Mouse (Mus musculus): ENCODE data around the gene Nkd2. TPM values are rescaled to one million over a fixed set of nuclear protein-coding genes. Genes with fewer than 3 reads are reported as not detected.

Nkd2 gene
- polyA plus RNA-seq (2015; fragmentation: Nextera tagmentation; extraction: Ambion mirVana), result 3.4 and 3.9 TPM in 2 replicates

DNA sequence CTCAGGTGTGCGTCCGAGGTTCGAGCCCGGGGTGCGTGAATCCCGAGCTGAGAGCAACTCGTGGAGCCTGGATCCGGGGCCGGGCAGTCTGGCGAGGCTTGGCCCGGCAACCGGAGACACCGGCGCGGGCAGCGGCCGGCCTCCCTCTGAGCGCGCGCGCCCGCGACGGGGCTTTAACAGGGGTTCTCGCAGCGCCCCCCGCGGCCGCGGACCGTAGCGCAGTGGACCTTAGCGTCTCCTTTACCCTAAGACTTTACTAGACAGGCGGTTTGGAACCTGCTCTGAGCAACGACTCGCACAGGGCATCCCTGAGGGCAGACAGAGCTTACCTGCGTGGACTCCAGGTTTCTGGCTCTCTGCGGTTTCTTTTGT, at the start of gene Nkd2:
Gene Nkd2, minus strand, starts transcription at position 167 of the 372 bp plus-strand sequence.
- H3K4me1 ChIP-seq, result peaks cover 12% of the 10 kb centered on the region
- under 1% methylated on average over 38 of the region's 38 CpGs for WGBS
- H3K9ac ChIP-seq, result peak within 1 kb of the TSS; percentile 83
- no peaks in the 10 kb centered on the region for H3K36me3 ChIP-seq
- H3K27me3 ChIP-seq (replicated peaks), result peaks cover 57% of the 10 kb centered on the region
- peak within 1 kb of the TSS; percentile 72 for H3K4me3 ChIP-seq
- H3K4me2 ChIP-seq, result peak within 1 kb of the TSS; percentile 86
- H3K9me3 ChIP-seq, result no peaks in the 10 kb centered on the region
- no peak within 1 kb of the TSS for H3K27ac ChIP-seq (replicated peaks)
- peak; percentile 34; the same call in 1 of the 2 replicates for ATAC-seq (ENCODE audit: extremely low read depth, insufficient number of reproducible peaks, low FRiP score, low TSS enrichment)

DNA sequence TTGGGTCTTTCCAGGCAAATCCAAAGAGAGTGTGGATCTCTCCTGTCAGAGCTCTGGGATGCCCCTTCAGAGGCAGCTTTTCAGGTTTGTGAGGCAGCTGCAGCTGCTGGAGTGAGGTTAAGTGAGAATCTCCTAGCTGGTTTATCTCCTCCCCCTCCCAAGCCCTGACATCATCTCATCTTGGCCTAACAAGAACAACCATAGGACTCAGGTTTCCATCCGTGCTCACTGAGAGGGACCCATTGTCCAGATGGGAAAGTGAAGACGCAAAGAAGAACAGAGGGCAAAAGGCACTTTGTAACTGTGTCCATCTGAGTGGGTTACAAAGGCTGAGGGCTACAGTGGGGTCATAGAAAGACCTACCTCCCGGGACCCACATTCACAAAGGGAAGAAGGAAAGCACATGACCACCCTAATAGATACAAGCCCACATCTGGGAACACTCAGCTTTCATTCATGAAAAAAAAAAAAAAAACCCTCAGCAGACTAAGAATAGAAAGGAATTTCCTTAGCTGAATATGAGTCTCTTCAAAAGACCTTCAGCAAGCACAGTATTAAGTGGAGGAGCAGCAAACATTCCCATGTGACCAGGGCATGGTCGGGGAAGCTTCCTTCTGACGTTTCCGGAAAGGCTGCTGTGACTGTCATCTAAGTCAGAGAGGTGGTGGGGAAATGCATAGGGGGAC, 45.2 kb upstream of the Nkd2 start:
- Histone ChIP-seq H3K4me2 (no peak overlapping the region), H3K9ac (no peak overlapping the region), H3K36me3 (no peaks in the 10 kb centered on the region), H3K9me3 (no peaks in the 10 kb centered on the region), H3K4me3 (no peak overlapping the region), H3K4me1 (peaks cover 21% of the 10 kb centered on the region), H3K27ac (replicated peaks) (peak overlapping the region; percentile 50; the same call in 1 of the 2 replicates), H3K27me3 (replicated peaks) (no peaks in the 10 kb centered on the region)
- WGBS, result 26% methylated on average over 6 of the region's 6 CpGs
- ATAC-seq (ENCODE audit: extremely low read depth, insufficient number of reproducible peaks, low FRiP score, low TSS enrichment), result no peak

DNA sequence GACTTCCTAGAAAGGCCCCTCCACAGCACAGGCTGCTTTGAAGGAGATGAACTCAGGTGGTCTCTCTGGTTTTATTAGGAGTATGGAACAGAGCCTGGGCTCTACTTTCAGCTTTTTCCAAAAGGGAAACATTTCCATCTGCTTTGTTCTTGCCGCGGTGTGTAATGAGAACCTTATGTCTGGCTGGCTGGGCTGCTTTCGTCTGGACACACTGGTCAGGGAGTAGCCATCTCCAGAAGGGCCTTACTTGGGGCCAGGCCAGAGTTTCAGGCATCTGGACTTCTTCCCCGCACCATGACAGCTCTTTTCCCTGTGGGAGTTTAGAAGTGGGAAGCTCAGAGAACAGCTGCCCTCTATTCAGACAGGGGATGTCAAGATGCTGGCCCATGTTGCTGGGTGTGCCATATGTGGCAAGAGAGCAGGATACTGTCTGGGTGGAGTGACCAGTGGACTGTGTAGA, 40.0 kb upstream of the Nkd2 start:
- Histone ChIP-seq H3K36me3 (no peaks in the 10 kb centered on the region), H3K27me3 (replicated peaks) (no peaks in the 10 kb centered on the region), H3K27ac (replicated peaks) (no peak overlapping the region), H3K4me1 (peaks cover 34% of the 10 kb centered on the region), H3K4me2 (no peak overlapping the region), H3K9ac (no peak overlapping the region), H3K9me3 (no peaks in the 10 kb centered on the region), H3K4me3 (no peak overlapping the region)
- no peak for ATAC-seq (ENCODE audit: extremely low read depth, insufficient number of reproducible peaks, low FRiP score, low TSS enrichment)
- WGBS, result 42% methylated on average over 4 of the region's 4 CpGs

DNA sequence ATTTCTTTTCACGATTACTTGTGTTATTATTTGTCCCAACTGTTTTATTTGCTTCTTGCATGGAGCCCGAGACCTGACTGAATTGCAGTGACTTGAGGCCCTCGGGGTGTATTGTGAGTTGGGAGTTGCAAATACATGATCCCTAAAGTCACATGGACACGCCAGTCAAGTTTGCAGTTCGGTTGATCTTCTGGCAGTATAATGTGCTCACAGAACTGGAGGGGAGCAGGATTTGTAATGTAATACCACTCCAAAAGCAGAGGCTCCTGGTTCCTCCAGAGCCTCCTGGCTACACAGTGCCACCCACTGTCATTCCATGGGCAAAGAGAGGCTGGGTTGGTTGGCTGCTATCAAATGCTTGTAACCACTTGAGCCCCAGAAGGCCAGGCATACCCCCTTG, 39.2 kb upstream of the Nkd2 start:
- Histone ChIP-seq H3K27me3 (replicated peaks) (no peaks in the 10 kb centered on the region), H3K9me3 (no peaks in the 10 kb centered on the region), H3K4me2 (no peak overlapping the region), H3K4me1 (peaks cover 29% of the 10 kb centered on the region), H3K27ac (replicated peaks) (no peak overlapping the region), H3K9ac (no peak overlapping the region), H3K4me3 (no peak overlapping the region), H3K36me3 (no peaks in the 10 kb centered on the region)
- no peak for ATAC-seq (ENCODE audit: extremely low read depth, insufficient number of reproducible peaks, low FRiP score, low TSS enrichment)
- WGBS, result 78% methylated on average over 5 of the region's 5 CpGs

DNA sequence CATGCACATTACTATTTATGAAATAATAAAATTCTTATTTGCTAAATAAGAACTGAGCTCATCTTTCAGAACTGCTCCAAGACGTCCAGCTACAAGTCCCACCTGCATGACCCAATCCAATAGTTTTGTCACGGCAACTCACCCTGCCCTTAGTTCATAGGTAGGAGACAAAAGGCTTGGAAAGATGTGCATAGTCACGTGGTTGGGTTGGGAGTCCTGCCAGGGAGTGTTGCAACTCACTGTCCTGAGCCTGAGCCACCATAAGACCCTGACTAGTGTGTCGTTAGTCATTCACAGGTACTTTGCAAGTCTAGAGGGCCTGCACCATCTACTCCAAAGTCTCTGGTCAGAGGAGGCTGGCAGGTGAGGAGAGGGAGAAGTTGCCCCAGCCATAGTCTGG, 38.6 kb upstream of the Nkd2 start:
- WGBS, result 63% methylated on average over 4 of the region's 4 CpGs
- H3K27me3 ChIP-seq (replicated peaks), result no peaks in the 10 kb centered on the region
- no peak overlapping the region for H3K27ac ChIP-seq (replicated peaks)
- ATAC-seq (ENCODE audit: extremely low read depth, insufficient number of reproducible peaks, low FRiP score, low TSS enrichment), result no peak
- no peak overlapping the region for H3K4me3 ChIP-seq
- H3K4me2 ChIP-seq, result no peak overlapping the region
- H3K9me3 ChIP-seq, result no peaks in the 10 kb centered on the region
- no peak overlapping the region for H3K9ac ChIP-seq
- no peaks in the 10 kb centered on the region for H3K36me3 ChIP-seq
- peaks cover 29% of the 10 kb centered on the region for H3K4me1 ChIP-seq

DNA sequence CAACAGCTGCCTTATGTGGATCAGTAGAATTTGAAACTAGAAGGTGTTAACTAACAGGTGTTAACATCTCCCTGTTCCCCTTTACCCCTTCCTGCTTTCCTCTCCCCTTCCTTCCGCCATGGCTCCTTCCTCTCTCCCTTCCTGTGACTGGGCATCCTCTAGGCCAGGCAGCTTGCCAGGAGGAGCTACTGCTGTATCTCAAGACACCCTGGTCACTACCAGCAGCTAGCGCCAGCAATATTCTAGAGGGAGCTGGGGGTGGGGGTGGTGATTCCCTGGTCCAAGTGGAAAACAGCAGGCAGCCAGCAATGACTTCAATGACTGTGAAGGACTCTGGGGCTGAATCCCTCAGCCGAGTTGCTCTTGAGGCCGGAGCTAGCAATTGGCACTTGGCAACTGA, 38.2 kb upstream of the Nkd2 start:
- Histone ChIP-seq H3K27me3 (replicated peaks) (no peaks in the 10 kb centered on the region), H3K4me1 (peaks cover 29% of the 10 kb centered on the region), H3K9me3 (no peaks in the 10 kb centered on the region), H3K4me3 (no peak overlapping the region), H3K4me2 (no peak overlapping the region), H3K9ac (no peak overlapping the region), H3K27ac (replicated peaks) (no peak overlapping the region), H3K36me3 (no peaks in the 10 kb centered on the region)
- 59% methylated on average over 4 of the region's 4 CpGs for WGBS
- ATAC-seq (ENCODE audit: extremely low read depth, insufficient number of reproducible peaks, low FRiP score, low TSS enrichment), result no peak

DNA sequence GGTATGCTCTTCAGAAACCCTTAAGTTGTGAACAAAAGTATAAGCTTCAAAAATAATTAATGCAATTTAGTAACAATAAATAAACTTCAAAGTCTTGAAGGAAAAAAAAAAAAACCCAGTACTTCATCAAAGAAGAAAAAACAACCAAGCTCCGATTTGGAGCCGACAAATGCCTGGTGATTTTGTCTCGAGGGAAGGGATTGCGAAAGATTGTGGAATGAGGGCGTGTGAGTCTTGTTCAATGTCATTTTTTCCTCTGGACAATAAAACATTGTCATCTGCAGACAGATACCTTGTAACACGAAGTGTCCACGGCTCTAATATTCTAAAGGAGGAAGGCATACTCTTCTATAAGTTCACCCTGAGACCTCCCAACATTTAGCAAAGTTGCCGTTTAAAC, 33.9 kb upstream of the Nkd2 start:
- Histone ChIP-seq H3K27me3 (replicated peaks) (no peaks in the 10 kb centered on the region), H3K36me3 (no peaks in the 10 kb centered on the region), H3K4me3 (no peak overlapping the region), H3K9me3 (peaks cover 5% of the 10 kb centered on the region; the same call in 1 of the 2 replicates), H3K9ac (no peak overlapping the region), H3K27ac (replicated peaks) (no peak overlapping the region), H3K4me2 (no peak overlapping the region), H3K4me1 (peaks cover 10% of the 10 kb centered on the region)
- ATAC-seq (ENCODE audit: extremely low read depth, insufficient number of reproducible peaks, low FRiP score, low TSS enrichment), result no peak
- 66% methylated on average over 8 of the region's 8 CpGs for WGBS

DNA sequence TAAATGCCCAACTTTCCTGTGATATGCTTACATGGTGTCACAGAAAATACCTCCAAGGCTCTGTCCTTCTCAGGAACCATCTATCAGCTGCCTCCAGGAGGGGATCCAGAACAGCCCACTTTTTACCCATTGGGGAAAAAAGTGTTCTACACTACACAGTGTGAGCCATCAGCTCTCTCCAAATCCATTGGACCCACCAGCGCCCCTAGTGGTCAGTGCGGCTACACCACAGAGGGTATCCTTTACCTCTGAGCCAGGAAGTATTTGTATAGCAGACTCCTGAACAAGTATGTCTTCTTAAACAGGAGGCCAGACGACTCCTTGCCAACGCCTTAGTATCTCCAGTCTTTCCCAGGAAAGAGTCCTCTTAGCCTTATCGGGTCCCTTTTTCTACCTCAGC, 32.4 kb upstream of the Nkd2 start:
- H3K4me1 ChIP-seq, result no peaks in the 10 kb centered on the region
- peaks cover 5% of the 10 kb centered on the region; the same call in 1 of the 2 replicates for H3K9me3 ChIP-seq
- WGBS, result 81% methylated on average over 5 of the region's 5 CpGs
- H3K4me2 ChIP-seq, result no peak overlapping the region
- H3K9ac ChIP-seq, result no peak overlapping the region
- no peak overlapping the region for H3K27ac ChIP-seq (replicated peaks)
- no peaks in the 10 kb centered on the region for H3K36me3 ChIP-seq
- no peaks in the 10 kb centered on the region for H3K27me3 ChIP-seq (replicated peaks)
- no peak overlapping the region for H3K4me3 ChIP-seq
- ATAC-seq (ENCODE audit: extremely low read depth, insufficient number of reproducible peaks, low FRiP score, low TSS enrichment), result no peak

DNA sequence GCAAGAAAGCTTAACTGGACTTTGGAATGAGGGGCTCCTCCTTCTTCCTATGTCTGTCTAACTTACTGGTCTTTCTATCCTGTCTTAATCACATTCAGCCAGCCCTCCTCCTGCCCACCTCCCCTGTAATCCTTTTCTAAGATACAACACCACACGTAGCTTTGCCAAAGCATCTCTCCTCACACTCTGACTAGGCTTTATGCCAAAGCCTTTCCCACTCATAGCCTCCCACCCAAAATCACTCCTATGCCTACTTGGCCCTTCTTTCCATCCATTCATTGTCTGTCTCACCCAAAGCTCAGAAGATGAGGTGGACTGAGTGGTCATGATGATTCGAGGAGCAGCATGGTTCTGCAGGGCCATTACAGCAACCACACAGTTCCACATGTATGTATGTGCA, 24.7 kb upstream of the Nkd2 start:
- WGBS, result 62% methylated on average over 2 of the region's 2 CpGs
- Histone ChIP-seq H3K9me3 (no peaks in the 10 kb centered on the region), H3K4me2 (no peak overlapping the region), H3K4me3 (no peak overlapping the region), H3K4me1 (no peaks in the 10 kb centered on the region), H3K27ac (replicated peaks) (no peak overlapping the region), H3K9ac (no peak overlapping the region), H3K27me3 (replicated peaks) (no peaks in the 10 kb centered on the region), H3K36me3 (no peaks in the 10 kb centered on the region)
- ATAC-seq (ENCODE audit: extremely low read depth, insufficient number of reproducible peaks, low FRiP score, low TSS enrichment), result no peak

DNA sequence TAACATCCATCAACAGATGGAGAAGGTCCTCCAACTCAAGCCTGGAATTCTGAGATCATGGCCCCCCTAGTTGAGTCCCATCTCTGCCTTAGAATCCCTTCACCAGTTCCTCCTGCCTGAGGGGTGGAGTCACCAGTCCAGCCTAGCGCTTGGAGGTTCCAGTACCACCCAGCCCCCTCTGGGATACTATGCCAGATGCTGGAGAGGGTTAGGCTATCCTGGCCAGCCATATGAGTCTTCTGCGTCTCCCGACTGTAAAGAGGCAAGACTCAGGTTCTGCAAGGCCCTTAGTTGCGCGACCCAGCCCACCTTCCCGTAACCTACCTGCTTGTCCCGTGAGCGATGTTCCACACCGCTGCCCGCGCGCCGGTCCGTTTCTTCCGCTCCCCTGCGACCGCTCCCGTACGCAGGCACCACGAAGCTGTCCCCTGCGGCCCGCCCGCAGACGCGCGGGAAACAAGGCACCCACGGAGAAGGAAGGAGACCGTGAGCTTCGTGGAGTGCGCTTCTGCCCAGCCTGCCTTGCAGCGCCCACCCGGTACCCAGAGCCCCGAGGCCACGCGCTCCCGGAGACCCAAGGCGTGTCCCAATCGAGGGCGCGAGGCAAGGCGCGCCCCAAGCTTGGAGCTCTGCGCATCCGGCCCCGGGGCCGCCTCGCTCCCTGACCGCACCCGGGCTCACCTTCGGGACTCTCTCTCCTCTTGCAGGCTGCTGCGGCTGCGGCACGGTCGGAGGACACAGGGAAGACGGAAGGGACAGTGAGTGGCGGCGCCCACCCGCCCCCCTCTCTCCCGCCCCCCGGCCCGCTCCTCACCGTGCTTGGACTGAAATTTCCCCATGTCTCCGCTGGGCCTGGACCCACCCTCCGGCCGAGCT, 604 bp downstream of the Nkd2 start:
- Histone ChIP-seq H3K9me3 (no peaks in the 10 kb centered on the region), H3K4me1 (peaks cover 18% of the 10 kb centered on the region), H3K4me2 (peak overlapping the region; percentile 86), H3K9ac (peak overlapping the region; percentile 83), H3K27me3 (replicated peaks) (peaks cover 57% of the 10 kb centered on the region), H3K36me3 (no peaks in the 10 kb centered on the region), H3K4me3 (peak overlapping the region; percentile 72), H3K27ac (replicated peaks) (no peak overlapping the region)
- ATAC-seq (ENCODE audit: extremely low read depth, insufficient number of reproducible peaks, low FRiP score, low TSS enrichment), result no peak
- 2% methylated on average over 65 of the region's 65 CpGs for WGBS

DNA sequence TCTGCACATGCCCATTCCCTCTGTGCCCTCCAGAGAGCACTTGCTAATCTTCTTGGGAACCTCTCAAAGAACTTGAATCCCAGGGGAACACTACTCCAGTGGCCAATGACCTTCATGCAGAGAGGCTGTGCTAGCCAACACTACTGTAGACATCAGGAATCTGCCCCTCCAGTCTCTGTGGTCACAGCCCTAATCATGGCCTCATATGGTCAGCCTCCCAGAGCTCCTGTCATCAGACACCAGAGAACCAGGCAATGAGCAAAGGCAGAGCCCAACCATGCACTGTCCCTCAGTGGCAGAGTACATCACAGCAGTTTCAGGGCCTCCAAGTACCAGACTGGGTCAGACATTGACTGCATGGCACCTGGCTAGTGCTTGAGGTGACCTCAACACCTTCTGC, 4.7 kb downstream of the Nkd2 start:
- peak overlapping the region; percentile 74 for H3K27ac ChIP-seq (replicated peaks)
- H3K9ac ChIP-seq, result no peak overlapping the region
- no peaks in the 10 kb centered on the region for H3K36me3 ChIP-seq
- no peak overlapping the region for H3K4me3 ChIP-seq
- no peaks in the 10 kb centered on the region for H3K9me3 ChIP-seq
- peaks cover 22% of the 10 kb centered on the region for H3K4me1 ChIP-seq
- no peak overlapping the region for H3K4me2 ChIP-seq
- peak; percentile 56; the same call in 1 of the 2 replicates for ATAC-seq (ENCODE audit: extremely low read depth, insufficient number of reproducible peaks, low FRiP score, low TSS enrichment)
- peaks cover 38% of the 10 kb centered on the region for H3K27me3 ChIP-seq (replicated peaks)
